Mouse (Mus musculus) cerebellum, postnatal 25 days (tissue): ENCODE measurements around the gene Hs1bp3.

Source experiments
- DNase-seq, 2 experiments: peaks; one replicate each; pipeline ENCODE4 v3.0.0; 2021; ENCODE audit warnings: mixed read lengths in 2 of 2

The Hs1bp3 gene

DNA sequence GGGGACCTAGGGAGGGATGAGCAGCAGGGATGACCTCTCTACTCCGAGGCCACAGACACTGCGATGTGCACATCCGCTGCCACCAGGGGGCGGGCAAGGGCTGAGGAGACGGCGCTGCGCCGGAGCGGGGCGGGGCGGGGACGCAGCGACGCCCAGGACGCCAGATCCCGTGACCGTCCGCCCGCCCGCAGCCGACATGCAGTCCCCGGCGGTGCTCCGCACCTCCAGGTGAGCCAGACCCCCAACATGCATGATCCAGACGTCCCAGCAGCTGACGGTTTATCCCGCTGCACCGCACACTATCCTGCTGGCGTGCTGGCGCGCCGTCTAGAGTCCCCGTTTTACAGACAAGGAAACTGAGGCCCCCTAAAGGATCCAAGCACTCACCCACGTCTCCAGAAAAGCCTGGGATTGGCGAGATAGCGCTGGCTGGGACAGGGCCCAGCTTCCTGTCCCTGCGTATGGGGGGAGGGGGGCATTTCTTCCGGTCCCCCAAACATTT lies at the start of gene Hs1bp3:
Hs1bp3 (plus strand) TSS at position 163 of the 502 bp plus-strand sequence.
- peak; percentile 89 to 96 for DNase-seq

DNA sequence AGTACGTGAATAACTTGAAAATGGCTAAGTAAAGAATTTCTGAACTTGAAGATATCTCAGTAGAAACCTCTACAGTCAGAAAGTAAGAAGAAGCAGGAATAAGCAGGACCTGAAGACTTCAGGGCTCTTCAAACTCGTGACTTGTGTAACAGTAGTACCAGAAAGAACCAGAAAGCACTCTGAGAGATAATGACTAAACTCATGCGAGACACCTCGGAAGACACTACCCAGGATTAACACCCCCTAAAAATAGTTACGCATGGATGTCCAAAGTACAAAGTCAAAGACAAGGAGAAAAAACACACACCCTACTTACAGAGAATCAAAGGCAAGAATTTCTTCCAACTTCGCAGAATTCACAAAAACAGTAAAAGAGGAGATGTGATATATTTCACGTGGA lies 46.9 kb upstream of the Hs1bp3 start:
- no peak for DNase-seq

DNA sequence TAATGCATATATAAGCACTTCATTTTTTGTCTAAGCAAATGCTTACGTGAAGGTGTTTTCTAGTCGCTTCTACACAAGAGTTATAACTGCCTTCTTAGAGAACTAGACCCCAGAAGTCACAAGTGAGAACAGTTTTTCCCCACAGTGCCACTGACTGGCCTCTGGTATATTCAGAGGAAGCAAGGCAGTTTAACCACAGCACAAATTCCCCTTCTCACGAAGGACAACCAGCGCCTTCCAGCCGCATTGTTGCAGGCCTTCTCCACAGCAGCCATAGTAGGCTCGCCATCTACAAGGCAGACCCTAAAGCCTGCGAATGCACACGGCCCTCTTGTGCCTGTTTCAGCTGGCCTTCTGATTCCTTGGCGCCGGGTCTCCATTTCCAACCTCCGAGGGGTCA lies 43.6 kb upstream of the Hs1bp3 start:
- DNase-seq: no peak

DNA sequence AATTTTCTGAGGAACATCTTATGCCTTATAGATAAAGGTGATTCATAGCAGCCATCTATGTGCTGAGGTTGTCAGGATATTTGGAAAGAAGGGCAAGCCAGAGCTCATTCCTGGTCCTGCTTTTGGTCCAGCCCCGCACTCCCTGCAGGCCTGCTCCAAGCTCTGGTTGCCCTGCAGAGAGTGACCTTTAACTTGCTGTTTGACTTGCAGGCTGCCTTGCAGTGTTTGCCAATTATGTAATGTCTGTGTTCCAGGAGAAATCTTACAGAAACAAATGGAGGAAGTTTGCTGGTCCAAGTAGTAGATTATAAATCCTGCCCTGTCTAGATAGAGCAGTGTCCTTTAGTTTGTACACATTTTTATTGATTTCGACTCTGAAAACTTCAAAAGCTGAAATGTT lies 41.8 kb upstream of the Hs1bp3 start:
- DNase-seq: no peak

DNA sequence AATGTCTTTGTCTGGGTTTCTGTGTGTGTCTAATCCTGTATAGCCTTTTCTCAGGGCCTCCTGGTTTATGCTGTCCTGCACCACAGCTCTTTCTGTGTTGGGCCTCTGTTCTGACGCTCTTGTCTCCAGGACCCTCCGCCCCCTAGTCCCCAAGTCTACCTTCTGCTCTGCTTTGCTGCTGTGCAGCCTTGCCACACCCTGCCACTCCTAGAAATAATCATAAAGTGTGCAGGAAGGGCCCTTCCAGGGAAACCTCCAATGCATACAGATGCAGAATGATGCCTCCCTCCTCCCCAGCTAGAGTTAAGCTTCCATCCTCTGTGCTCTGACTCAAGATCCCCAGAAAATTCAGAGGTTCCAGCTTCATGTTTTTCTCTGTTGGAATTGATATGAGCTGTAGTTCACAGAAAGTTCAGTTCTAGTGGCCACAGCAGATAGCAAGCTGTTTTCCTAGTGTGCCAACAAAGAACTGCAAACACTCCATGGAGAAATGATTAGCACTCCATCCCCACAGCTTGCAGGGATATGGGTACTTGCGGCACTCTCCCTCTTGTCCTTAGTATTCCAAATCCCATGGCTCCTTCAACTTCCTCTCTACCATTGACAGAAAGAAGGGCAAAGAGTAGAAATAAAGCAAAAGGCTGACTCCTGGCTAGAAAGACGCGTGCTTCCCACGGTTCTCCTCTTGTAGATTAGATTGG lies 39.6 kb upstream of the Hs1bp3 start:
- no peak for DNase-seq

DNA sequence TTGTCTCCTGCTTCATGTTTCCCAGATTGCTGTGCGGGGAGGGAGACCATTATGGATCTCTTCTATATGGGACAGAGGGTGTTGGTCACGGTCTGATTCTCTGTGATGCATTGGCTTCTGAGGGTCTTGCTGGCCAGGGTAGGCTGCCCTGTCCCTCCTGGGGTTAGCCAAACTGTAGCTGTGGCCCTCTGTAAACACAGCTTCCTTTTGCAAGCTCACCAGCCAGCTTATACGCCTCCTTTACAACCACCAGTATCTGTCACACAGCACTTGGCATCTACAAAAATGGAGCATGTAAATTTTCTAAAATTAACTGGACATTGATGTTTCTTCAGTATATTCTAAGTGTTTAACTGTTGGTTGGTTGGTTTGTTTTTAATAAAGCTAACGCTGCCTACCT lies 37.8 kb upstream of the Hs1bp3 start:
- no peak for DNase-seq

DNA sequence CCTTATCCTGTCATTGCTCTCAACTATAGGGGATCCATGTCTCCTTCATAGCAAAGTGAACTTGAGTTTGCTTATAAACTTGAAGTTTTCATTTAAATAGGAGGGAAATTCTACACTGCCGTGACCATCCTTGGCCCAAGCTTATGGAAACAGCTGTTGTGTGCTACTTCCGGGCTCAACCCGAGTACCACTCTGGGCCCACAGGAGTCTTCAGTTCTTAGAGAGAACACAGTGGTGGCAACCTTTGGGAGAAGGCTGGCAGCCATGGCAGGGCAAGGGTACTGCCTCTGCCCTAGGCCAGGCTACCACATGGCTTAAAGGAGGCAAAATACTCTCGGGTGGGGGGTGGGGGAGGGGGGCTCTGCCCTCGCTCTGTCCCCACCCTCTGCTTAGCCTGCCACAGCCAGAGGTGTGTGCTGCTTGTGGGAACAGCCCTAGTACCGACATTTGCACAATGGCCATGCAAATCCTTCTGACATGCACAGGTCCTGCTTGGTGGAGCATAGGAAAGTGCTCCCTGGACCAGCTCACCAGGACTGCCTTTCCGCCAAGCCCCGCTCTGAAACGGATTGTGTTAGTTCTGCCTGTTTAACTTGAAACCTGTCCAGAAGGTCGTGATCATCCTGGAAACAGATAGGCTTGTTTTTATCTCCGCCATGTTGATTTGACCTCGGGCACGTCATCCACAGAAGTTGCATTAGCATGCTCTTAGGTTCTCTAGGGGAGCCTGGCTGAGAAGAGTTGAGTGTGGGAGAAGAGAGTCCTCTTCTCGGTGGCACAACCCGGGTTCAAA lies 31.8 kb upstream of the Hs1bp3 start:
- no peak for DNase-seq

DNA sequence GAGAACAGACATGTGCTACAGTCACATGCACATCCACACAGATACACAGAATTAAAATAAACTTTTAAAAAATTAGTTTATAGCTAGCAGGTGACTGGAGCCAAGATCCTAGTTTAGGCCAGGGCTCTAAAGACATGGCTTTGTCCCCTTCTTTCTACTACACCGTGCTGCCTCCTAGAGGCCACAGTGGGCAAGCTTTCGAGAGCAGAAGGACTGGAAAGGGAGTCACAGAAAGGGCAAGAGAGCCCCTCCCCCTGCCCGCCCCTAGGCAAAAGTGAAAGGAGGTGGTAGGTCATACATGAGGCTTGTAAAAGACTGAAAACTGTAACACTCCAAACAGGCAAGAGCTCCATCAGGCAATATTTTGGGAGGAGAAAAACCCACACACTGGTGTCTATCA lies 25.3 kb upstream of the Hs1bp3 start:
- DNase-seq: no peak

DNA sequence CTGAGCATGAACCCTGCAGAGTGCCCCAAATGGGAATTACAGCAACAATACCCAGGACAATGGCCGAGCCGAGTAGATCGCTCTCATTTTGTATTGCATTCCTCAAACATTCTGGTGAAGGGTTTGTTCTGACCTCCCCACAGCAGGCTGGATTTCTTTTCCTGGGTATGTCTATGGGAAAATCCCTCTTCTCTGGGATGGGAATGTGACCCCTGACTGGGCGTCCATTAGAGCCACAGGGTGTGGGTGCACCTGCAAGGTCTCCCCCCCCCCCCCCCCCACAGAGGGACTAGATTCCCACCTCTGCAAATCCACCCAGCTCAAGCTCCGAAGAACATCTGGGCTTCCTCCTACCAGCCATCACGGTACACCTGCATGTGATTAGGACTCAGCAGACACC lies 24.1 kb upstream of the Hs1bp3 start:
- DNase-seq: no peak

DNA sequence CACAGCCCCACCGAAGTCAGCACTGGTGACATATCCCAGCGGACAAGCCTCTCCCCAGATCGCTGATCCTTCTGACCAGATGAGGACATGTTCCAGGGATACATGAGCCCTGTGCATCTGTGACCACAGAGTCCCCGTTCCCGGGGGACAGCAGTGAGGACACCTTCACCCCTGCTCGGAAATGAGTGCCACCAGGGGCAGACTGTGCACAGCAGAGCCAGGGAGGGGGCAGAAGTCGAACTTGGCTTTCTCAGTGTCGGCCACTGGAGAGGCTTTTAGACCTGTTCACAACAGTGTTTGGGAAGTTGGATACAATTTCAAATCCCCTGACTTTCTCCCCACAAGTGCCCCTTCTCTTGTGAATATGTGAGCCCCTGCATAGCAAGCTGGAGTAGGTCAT lies 23.7 kb upstream of the Hs1bp3 start:
- no peak for DNase-seq

DNA sequence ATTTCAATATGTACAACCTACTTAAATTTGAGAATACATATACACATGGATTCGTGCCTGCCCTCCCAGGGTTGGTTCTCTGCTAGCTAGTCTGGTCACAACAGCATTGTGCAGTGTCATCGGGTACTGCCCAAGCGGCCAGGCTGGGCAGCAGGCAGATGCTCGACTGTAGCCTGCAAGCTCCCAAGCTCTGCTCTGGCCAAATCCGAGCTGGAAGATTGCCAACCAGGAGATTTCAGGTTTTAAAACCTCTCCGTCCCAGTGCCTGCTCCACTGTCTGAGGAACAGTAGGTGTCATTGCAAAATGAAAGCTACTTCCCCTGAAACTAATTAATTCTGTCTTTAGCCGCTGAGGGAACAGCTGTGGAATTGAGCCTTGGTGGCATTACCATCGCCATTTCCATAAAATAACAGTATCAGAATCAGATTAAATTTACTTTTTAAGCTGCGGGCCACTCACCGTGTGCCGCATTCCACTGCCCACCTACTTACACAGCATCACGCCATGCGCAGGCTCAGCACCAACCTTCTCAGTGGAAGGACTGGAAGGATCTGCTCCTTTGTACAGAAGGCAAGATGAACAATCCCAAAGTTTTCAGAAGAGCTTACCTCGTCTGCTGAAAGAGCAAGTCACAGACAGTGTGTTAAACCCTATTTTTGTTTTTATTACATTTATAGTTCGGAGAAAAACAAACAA lies 21.9 kb upstream of the Hs1bp3 start:
- DNase-seq: peak; percentile 63 to 80

DNA sequence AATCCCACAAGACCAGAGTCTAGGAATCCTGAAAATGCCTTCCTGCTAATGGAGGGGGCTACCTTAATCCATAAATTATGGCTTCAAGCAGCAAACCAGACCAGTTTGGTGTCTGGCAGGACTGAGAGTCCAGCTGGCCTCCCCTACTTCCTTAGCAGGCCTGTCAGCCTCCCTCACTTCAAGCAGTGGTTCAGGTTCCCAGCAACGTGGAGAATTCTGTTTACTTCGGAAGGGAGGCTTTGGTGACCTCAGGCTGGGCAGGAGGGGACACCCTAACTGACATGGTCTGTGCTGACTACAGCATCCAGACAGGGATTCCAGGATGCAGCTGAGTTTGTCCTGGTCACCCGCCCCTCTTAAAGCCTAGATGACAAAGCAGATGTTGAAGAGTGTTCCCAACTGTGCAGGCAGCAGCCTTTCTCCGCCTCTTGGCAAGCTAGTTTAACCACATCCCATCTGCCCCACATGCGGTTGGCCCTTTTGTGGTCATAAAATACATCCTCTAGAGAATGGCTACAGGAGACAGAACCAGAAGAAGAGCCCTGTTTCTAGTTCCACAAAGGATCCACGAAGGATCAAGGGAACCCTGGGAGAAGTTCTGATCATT lies 17.8 kb upstream of the Hs1bp3 start:
- DNase-seq: no peak

DNA sequence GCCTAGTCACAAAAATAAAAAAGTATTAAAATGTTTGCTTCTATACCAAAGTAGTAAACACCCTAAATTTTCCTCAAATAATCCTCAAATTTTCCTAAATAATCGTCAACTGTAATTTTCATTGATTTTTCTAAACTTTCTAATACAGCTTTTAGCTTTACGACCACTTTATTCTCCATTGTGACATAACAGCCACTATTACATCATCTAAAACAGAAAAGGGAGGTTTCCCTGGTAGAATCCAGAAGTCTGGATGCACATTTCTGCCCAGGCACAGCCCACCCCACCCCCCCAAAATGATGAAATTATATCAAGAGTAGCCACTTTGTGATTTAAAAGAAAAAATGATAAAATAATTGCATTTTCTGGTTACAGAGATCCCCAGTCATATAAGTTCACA lies 17.1 kb upstream of the Hs1bp3 start:
- no peak for DNase-seq

DNA sequence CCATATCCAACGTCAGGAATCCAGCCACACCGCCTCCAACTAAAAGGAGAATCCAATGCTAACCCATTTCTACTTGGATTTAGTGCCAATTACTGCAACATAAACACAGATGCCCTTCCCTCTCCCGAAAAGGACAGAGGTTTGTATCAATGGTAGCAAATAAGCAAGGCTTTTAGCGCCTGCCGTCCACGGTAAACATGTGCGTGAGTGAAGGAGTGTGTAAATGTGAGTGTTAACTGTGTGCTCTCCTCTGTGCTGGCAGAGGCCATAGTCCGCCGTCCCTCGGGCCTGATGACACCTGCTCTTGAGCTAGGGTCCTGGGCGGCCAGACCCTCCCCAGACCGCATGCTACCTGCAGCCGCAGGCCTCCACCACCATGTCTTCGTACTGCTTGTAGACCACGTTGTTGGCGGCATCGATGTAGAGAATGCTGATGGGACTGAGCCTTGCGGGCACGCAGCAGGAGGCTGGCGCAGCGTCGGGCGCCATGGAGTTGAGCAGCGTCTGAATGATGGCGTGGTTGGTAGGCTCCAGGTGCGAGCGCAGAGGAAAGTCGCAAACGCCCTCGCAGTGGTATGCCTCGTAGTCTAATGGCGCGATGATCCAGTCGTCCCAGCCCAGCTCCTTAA lies 15.5 kb upstream of the Hs1bp3 start:
- DNase-seq: no peak

DNA sequence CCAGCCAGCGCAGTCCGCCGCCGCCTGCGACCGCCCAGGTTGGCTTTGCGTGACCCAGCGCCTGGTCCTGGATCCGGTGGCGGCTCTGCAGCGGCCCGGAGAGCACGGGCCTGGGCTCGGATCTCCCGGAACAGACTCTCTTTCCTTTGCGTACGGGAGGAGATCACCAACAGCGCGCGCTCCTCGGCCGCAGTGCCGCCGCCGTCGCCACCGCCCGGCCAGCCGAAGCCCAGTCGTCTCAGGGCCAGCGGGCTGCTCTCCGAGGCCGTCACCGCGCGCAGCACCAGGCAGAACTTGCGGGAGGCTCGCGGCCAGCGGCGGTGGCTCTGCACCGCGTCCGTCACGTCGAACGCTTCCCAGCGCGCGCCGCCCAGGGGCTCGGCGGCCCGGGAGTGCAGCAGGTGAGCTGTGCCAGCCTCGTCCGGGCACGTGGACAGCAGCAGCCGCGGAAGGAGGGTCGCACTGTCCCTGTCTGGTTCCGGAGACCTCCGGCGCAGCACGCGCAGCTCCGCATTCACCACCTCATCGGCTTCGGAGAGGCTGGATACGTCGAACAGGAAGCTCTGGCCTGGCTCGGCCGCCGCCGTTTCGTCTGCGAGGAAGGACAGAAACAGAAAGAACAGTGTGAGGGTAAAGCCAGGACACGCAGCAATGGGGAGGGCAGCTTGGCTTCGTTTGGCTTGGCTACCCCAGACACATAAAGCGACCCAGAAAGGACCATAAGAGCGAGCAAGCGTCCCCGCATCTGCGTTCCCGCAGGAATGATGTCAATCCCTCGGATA lies 14.7 kb upstream of the Hs1bp3 start:
- DNase-seq: no peak

DNA sequence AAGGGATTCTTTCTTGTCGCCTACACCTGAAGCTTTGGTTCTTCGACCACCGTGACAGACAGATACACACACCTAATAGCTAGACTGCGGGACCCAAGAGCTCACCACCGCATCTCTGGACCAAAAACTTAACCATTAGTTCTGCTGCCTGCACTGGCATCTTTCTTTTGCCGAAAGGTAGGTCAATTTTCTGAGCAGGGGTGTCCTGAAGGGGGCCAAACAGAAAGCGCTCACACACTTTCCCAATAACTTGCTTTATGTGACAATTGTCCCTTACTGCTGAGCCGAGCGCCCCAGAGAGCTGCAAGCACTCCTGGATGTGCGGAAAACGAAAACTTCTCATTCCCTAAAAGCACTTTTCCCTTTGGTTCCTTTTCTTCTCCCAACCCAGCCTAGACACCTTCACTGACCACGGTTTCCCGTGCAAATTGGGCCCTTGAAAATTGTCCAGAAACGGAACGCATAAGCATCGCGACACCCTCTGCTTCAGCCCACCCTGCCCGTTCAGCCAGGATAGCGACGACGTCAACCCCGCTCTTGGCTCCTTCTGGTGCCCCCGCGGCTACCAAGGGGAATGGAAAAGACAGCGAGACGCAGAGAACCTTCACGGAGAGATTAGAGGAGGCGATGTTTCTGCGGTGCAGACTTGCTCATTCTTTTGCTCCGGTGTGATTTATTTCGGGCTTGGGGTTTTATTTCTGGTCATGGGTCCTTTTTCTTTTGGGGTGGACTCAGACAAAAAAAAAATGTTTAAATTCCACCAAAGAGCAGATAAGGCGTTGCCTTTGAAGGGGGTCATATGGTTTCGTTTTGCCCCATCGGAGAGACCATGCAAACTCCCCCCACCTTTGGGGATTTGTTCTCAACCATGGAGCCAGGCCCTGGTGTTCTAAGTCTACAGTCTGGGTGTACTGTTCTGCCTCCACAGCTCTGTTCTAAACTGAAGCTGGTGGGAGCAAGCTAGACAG lies 13.8 kb upstream of the Hs1bp3 start:
- DNase-seq: no peak

DNA sequence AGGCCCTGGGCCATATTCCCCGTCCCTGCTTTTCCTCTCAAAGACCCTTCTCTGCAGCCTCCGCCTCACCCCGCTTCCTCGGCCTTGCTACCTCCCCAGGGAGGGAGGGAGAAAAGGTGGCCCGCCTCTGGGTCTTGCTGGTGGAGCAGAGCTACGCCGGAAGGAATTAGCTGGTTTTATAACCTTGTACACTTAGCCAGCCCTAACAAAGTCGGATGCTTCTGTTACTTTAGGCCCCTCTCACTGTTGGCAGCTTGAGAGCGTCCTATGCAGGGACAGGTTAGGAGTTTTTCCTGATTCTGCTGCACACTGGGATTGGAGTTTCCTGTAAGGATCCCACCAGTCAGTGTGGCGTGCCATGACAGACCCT lies 13.1 kb upstream of the Hs1bp3 start:
- DNase-seq: no peak

DNA sequence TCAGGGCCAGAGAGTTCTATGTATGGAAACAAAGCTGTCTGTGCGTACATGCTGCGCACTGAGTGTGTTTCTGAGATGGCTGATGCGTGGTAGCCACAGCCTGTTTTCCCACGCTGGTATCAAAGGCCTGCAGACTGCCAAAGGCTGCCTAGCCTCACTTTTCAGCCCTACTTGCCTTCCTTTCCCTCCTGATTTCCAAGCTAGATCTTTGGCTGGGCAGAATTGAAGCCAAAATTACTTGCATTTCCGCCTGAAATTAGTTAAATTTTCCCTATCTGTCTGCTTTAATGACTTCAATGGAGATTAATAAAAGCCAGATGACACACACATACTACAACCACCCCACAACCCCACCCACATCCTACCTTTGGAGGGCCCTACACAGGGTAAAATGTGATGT lies 12.7 kb upstream of the Hs1bp3 start:
- no peak for DNase-seq

DNA sequence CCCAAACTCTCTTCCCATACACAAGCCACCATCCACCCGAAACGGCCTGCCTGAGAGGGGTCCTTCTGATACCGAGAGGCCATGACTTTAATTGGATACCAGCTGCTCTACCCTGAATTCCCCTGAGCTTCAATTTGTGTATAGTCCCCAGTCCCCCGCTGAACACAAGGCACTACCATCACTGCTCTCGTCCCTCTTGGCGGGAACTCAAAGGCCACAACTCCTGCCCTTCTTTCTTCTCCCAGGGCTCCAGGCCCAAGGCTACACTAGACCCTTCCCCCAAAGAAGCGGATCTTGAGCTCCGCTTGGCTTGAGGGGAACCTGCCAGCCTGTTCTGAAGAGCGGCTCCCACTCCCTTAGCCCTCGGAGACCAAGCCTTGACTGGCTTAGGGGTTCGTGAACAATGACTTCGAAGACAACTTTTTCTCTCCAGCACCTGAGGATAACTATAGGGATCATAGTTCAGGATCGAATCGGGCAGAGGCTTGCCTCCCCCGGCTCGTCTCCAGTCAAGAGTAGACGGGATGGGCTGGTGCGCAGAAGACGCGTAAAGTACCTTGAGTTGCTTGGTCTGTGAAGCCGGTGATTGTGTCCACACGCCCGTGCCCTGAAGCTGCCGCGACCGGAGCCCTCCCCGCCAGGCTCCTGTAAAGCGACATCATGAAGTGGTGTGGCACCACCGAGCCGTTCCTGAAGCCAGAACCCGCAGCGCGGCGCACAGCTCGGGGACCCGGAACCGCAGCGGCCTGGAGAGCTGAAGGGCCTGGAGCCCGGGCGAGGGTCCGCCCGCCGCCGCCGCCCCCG lies 12.0 kb upstream of the Hs1bp3 start:
- peak in 1 of 2 experiments; percentile 30 for DNase-seq
